Mouse (Mus musculus) limb, embryonic 10.5 days (tissue): ENCODE data around the gene Hmbs. TPM values are rescaled to one million over a fixed set of nuclear protein-coding genes. Genes with fewer than 3 reads are reported as not detected.
"Not testable (repeated sequence)": the region's sequence is repeated elsewhere in the genome, so short reads cannot be mapped to it uniquely, and the experiment has no call there.

Source experiments
- DNase-seq: peaks from one replicate; pipeline ENCODE4 v3.0.0-alpha.2; 2017; ENCODE audit warnings: low spot score
- H3K27ac ChIP-seq: fragments of 300-500 bp; sonication (generic); 2 replicates; pipeline ENCODE4 v1.5.1; 2016; ENCODE audit warnings: mild to moderate bottlenecking
- H3K27me3 ChIP-seq: fragments of 300-500 bp; sonication (generic); 2 replicates; pipeline ENCODE4 v1.6.1; 2016; ENCODE audit warnings: low read depth, mild to moderate bottlenecking; ENCODE audit not compliant: poor library complexity, severe bottlenecking
- H3K36me3 ChIP-seq: fragments of 300-500 bp; sonication (generic); 2 replicates; pipeline ENCODE4 v1.6.1; 2016; ENCODE audit warnings: mild to moderate bottlenecking, moderate library complexity
- H3K4me1 ChIP-seq: fragments of 300-500 bp; sonication (generic); 2 replicates; pipeline ENCODE4 v1.6.1; 2016
- H3K4me3 ChIP-seq: fragments of 300-500 bp; sonication (generic); 2 replicates; pipeline ENCODE4 v1.5.1; 2016; ENCODE audit warnings: mild to moderate bottlenecking, moderate library complexity
- H3K9me3 ChIP-seq: fragments of 300-500 bp; sonication (generic); replicated peaks from 2 replicates; pipeline ENCODE4 v1.6.1; 2016; ENCODE audit warnings: mild to moderate bottlenecking
- WGBS: fragments of 180-500 bp; shearing (Covaris S2); methylation state at CpG from one replicate; pipeline ENCODE4 v1.1.7; 2016; 5-methylcytosine and 5-hydroxymethylcytosine counted together
- polyA plus RNA-seq: library from polyadenylated mRNA; unstranded; fragments of >200 nt; fragmentation: Nextera tagmentation; extraction: Ambion mirVana; gene quantifications from 2 replicates; pipeline ENCODE4 v1.2.1, GENCODE M21; 2016

Hmbs gene
- polyA plus RNA-seq, 1 experiment from 2014 or later: 174 TPM

GRCm38 (mm10) chr9:44326371-44327063, 17.5 kb downstream of the Hmbs start:
- no peaks in the 10 kb centered on the region for H3K9me3 ChIP-seq
- peaks cover 15% of the 10 kb centered on the region for H3K4me1 ChIP-seq
- WGBS: under 1% methylated on average over 38 of the region's 38 CpGs
- peak overlapping the region; percentile 95 for H3K27ac ChIP-seq
- H3K36me3 ChIP-seq: peaks cover 38% of the 10 kb centered on the region
- H3K4me3 ChIP-seq: peak overlapping the region; percentile 67
- peak; percentile 82 for DNase-seq
- H3K27me3 ChIP-seq: no peaks in the 10 kb centered on the region

GRCm38 (mm10) chr9:44325768-44326370, 18.2 kb downstream of the Hmbs start, which contains the start of gene Dpagt1:
Gene Dpagt1, plus strand, starts transcription at chr9:44326019.
- DNase-seq: no peak
- Histone ChIP-seq H3K27me3 (no peaks in the 10 kb centered on the region), H3K27ac (peak within 1 kb of the TSS; percentile 95), H3K4me1 (peaks cover 16% of the 10 kb centered on the region), H3K9me3 (no peaks in the 10 kb centered on the region), H3K36me3 (peaks cover 31% of the 10 kb centered on the region), H3K4me3 (peak within 1 kb of the TSS; percentile 67)
- WGBS: 9% methylated on average over 12 of the region's 12 CpGs

GRCm38 (mm10) chr9:44325032-44325767, 18.8 kb downstream of the Hmbs start:
- H3K4me1 ChIP-seq: peaks cover 22% of the 10 kb centered on the region
- peak overlapping the region; percentile 67; the same call in 1 of the 2 replicates for H3K4me3 ChIP-seq
- WGBS: 75% methylated on average over 7 of the region's 8 CpGs
- peak overlapping the region; percentile 95 for H3K27ac ChIP-seq
- not testable (repeated sequence) for H3K9me3 ChIP-seq, H3K27me3 ChIP-seq, DNase-seq
- H3K36me3 ChIP-seq: peaks cover 25% of the 10 kb centered on the region

GRCm38 (mm10) chr9:44324147-44324546, 19.9 kb downstream of the Hmbs start:
- Histone ChIP-seq H3K4me3 (no peak overlapping the region), H3K27ac (no peak overlapping the region), H3K27me3 (peaks cover 1% of the 10 kb centered on the region; the same call in 1 of the 2 replicates), H3K4me1 (peaks cover 28% of the 10 kb centered on the region), H3K9me3 (no peaks in the 10 kb centered on the region), H3K36me3 (peaks cover 14% of the 10 kb centered on the region)
- no peak for DNase-seq
- 77% methylated on average over 6 of the region's 6 CpGs for WGBS

- H3K27me3 ChIP-seq, H3K27ac ChIP-seq, H3K4me3 ChIP-seq, H3K36me3 ChIP-seq, H3K9me3 ChIP-seq, DNase-seq: not testable (repeated sequence)
- 89% methylated on average over 4 of the region's 4 CpGs for WGBS
- H3K4me1 ChIP-seq: peaks cover 33% of the 10 kb centered on the region
Observed at GRCm38 (mm10) chr9:44323656-44324055, 20.4 kb downstream of the Hmbs start.

GRCm38 (mm10) chr9:44320799-44321133, 23.3 kb downstream of the Hmbs start:
- Histone ChIP-seq H3K9me3 (no peaks in the 10 kb centered on the region), H3K4me1 (peaks cover 35% of the 10 kb centered on the region), H3K4me3 (peak overlapping the region; percentile 75), H3K27me3 (peaks cover 13% of the 10 kb centered on the region), H3K27ac (peak overlapping the region; percentile 77), H3K36me3 (peaks cover 16% of the 10 kb centered on the region)
- no peak for DNase-seq
- WGBS: 32% methylated on average over 6 of the region's 6 CpGs

GRCm38 (mm10) chr9:44319887-44320798, 23.9 kb downstream of the Hmbs start, which contains the start of gene C2cd2l:
Gene C2cd2l, minus strand, starts transcription at chr9:44320285.
- peaks cover 23% of the 10 kb centered on the region for H3K36me3 ChIP-seq
- peaks cover 33% of the 10 kb centered on the region for H3K4me1 ChIP-seq
- H3K27me3 ChIP-seq: peaks cover 13% of the 10 kb centered on the region
- under 1% methylated on average over 67 of the region's 67 CpGs for WGBS
- peak within 1 kb of the TSS; percentile 75 for H3K4me3 ChIP-seq
- DNase-seq: peak; percentile 94
- H3K27ac ChIP-seq: peak within 1 kb of the TSS; percentile 77
- H3K9me3 ChIP-seq: no peaks in the 10 kb centered on the region

GRCm38 (mm10) chr9:44319105-44319886, 24.7 kb downstream of the Hmbs start:
- DNase-seq: peak; percentile 66
- Histone ChIP-seq H3K27ac (peak overlapping the region; percentile 77), H3K9me3 (no peaks in the 10 kb centered on the region), H3K4me1 (peaks cover 33% of the 10 kb centered on the region), H3K36me3 (peaks cover 31% of the 10 kb centered on the region), H3K27me3 (peaks cover 13% of the 10 kb centered on the region), H3K4me3 (peak overlapping the region; percentile 75)
- WGBS: 3% methylated on average over 37 of the region's 37 CpGs

GRCm38 (mm10) chr9:44318826-44319095, 25.3 kb downstream of the Hmbs start:
- H3K36me3 ChIP-seq: peaks cover 36% of the 10 kb centered on the region
- H3K27me3 ChIP-seq: peaks cover 13% of the 10 kb centered on the region

GRCm38 (mm10) chr9:44318076-44318825, 25.8 kb downstream of the Hmbs start:
- Histone ChIP-seq H3K27ac (no peak overlapping the region), H3K4me1 (peaks cover 33% of the 10 kb centered on the region), H3K36me3 (peaks cover 41% of the 10 kb centered on the region), H3K27me3 (peaks cover 13% of the 10 kb centered on the region), H3K4me3 (peak overlapping the region; percentile 75; the same call in 1 of the 2 replicates), H3K9me3 (no peaks in the 10 kb centered on the region)
- DNase-seq: no peak
- WGBS: 64% methylated on average over 5 of the region's 5 CpGs

More at GRCm38 (mm10) chr9:44318826-44319095, 25.3 kb downstream of the Hmbs start:
- H3K9me3 ChIP-seq: no peaks in the 10 kb centered on the region
- WGBS: 28% methylated on average over 3 of the region's 3 CpGs
- no peak for DNase-seq
- no peak overlapping the region for H3K27ac ChIP-seq
- H3K4me3 ChIP-seq: peak overlapping the region; percentile 75
- H3K4me1 ChIP-seq: peaks cover 33% of the 10 kb centered on the region

- Histone ChIP-seq H3K27ac (no peak overlapping the region), H3K4me3 (0 out of 2 replicates have a peak overlapping the region, but pooled peaks have one; percentile 5), H3K9me3 (no peaks in the 10 kb centered on the region), H3K4me1 (peaks cover 33% of the 10 kb centered on the region), H3K27me3 (peaks cover 17% of the 10 kb centered on the region), H3K36me3 (peaks cover 49% of the 10 kb centered on the region)
- 70% methylated on average over 4 of the region's 4 CpGs for WGBS
- no peak for DNase-seq
Observed at GRCm38 (mm10) chr9:44317452-44317851, 26.6 kb downstream of the Hmbs start.
